Mouse (Mus musculus): Measurements from ENCODE around the gene Tbl1xr1. TPM values are rescaled to one million over a fixed set of nuclear protein-coding genes. Genes with fewer than 3 reads are reported as not detected.

Tbl1xr1 gene
- polyA plus RNA-seq, 1 experiment from 2014 or later, result 10.5 TPM

DNA sequence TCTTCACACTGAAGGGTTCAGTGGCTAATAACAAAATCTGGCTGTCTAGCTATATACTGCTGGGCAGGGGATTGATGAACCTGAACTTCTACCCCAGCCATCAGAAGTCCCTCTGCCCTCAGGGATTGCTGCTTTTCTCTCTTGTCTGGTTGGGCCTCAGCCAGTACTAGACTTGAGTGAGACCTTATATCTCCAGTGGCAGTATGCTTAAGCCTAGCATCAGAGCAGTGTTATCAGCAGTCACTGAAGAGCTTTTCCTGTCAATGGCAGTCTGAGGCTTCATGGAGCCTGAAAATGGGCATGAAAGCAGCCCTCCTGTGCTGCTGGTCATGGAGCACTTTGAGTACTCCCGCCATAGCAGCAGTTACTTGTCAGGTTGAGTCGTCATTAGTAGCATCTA lies 46.7 kb downstream of the Tbl1xr1 start:
- Histone ChIP-seq H3K27ac (replicated peaks) (peak overlapping the region; percentile 21), H3K9me3 (no peaks in the 10 kb centered on the region), H3K4me1 (peaks cover 52% of the 10 kb centered on the region), H3K4me2 (no peak overlapping the region), H3K4me3 (no peak overlapping the region), H3K27me3 (replicated peaks) (no peaks in the 10 kb centered on the region), H3K9ac (no peak overlapping the region), H3K36me3 (0 out of 2 replicates have a peak, but pooled peaks cover 6% of the 10 kb centered on the region)
- ATAC-seq (ENCODE audit: extremely low read depth, insufficient number of reproducible peaks, low FRiP score, low TSS enrichment), result no peak
- 41% methylated on average over 2 of the region's 2 CpGs for WGBS

GRCm38 (mm10) chr3:22126251-22126826 lies 49.9 kb downstream of the Tbl1xr1 start:
- no peaks in the 10 kb centered on the region for H3K9me3 ChIP-seq
- no peaks in the 10 kb centered on the region for H3K27me3 ChIP-seq (replicated peaks)
- ATAC-seq (ENCODE audit: extremely low read depth, insufficient number of reproducible peaks, low FRiP score, low TSS enrichment), result no peak
- no peak overlapping the region for H3K9ac ChIP-seq
- no peak overlapping the region for H3K4me3 ChIP-seq
- WGBS, result 87% methylated on average over 5 of the region's 5 CpGs
- H3K36me3 ChIP-seq, result peaks cover 11% of the 10 kb centered on the region; the same call in 1 of the 2 replicates
- peaks cover 54% of the 10 kb centered on the region for H3K4me1 ChIP-seq
- H3K4me2 ChIP-seq, result no peak overlapping the region
- no peak overlapping the region for H3K27ac ChIP-seq (replicated peaks)

- peaks cover 11% of the 10 kb centered on the region; the same call in 1 of the 2 replicates for H3K36me3 ChIP-seq
- peaks cover 22% of the 10 kb centered on the region for H3K4me1 ChIP-seq
- no peak overlapping the region for H3K9ac ChIP-seq
- no peaks in the 10 kb centered on the region for H3K9me3 ChIP-seq
- no peak overlapping the region for H3K4me2 ChIP-seq
- no peak overlapping the region for H3K27ac ChIP-seq (replicated peaks)
- ATAC-seq (ENCODE audit: extremely low read depth, insufficient number of reproducible peaks, low FRiP score, low TSS enrichment), result no peak
- no peak overlapping the region for H3K4me3 ChIP-seq
- 79% methylated on average over 2 of the region's 2 CpGs for WGBS
- H3K27me3 ChIP-seq (replicated peaks), result no peaks in the 10 kb centered on the region
These were observed 54.8 kb downstream of the Tbl1xr1 start for GRCm38 (mm10) chr3:22131277-22131676.

DNA sequence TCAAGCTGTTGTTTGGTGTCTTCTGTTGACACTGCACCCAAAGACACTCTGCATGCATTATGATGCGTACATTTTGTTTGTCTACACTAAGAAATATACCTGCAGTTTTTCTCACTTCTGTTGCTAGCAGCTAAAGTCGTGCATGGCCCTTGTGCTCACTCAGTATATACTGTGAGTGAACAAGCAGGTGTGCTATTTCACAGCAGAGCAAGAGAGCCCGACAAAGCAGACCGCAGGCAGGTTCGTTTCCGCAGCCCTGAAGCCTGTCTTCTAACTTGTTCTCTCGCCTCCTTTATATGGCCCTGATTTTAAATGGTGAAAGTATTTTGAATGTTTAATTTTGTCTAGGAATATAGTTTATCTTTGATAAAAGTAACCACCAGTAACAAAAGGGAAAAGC lies 57.2 kb downstream of the Tbl1xr1 start:
- Histone ChIP-seq H3K27ac (replicated peaks) (no peak overlapping the region), H3K9me3 (no peaks in the 10 kb centered on the region), H3K27me3 (replicated peaks) (no peaks in the 10 kb centered on the region), H3K4me2 (no peak overlapping the region), H3K4me1 (peaks cover 29% of the 10 kb centered on the region), H3K36me3 (0 out of 2 replicates have a peak, but pooled peaks cover under 1% of the 10 kb centered on the region), H3K4me3 (no peak overlapping the region), H3K9ac (no peak overlapping the region)
- WGBS, result 85% methylated on average over 7 of the region's 7 CpGs
- no peak for ATAC-seq (ENCODE audit: extremely low read depth, insufficient number of reproducible peaks, low FRiP score, low TSS enrichment)

DNA sequence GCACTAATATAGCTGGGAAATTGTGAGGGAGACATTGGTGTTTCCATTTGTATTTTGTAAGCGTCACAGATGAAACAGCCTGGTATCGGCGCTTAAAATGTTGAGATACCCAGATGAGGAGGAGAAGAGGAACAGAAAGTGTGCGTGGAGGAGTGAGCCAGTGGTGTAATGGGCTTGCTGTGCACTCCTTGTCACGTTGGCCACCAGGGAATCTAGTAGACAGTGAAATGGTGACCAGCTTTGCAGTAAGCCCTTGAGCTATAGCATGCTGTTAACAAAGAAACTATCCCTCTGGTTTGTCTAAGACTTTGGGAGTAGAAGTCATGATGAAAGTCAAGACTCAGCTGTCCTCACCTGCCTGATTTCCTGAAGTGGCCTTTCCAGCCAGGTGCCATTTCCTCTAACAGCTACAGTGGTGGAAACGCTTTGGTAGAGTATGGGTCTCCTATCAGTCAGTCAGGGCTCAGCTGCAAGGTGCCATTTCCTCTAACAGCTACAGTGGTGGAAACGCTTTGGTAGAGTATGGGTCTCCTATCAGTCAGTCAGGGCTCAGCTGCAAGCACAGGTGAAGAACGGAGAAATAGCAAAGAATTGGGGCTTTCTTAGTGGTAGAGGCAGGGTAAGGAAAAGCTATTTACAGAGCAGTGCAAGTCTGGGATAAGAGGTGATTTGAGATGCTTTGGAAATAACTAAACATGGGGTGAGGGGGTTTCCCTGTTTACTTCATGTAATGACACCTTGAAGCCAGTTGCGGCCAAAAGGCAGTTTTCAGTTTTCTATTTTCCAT lies 61.5 kb downstream of the Tbl1xr1 start:
- Histone ChIP-seq H3K9me3 (no peaks in the 10 kb centered on the region), H3K4me1 (peaks cover 28% of the 10 kb centered on the region), H3K27ac (replicated peaks) (no peak overlapping the region), H3K27me3 (replicated peaks) (no peaks in the 10 kb centered on the region), H3K4me3 (no peak overlapping the region), H3K4me2 (no peak overlapping the region), H3K9ac (no peak overlapping the region), H3K36me3 (no peaks in the 10 kb centered on the region)
- WGBS, result 76% methylated on average over 9 of the region's 9 CpGs
- ATAC-seq (ENCODE audit: extremely low read depth, insufficient number of reproducible peaks, low FRiP score, low TSS enrichment), result no peak

DNA sequence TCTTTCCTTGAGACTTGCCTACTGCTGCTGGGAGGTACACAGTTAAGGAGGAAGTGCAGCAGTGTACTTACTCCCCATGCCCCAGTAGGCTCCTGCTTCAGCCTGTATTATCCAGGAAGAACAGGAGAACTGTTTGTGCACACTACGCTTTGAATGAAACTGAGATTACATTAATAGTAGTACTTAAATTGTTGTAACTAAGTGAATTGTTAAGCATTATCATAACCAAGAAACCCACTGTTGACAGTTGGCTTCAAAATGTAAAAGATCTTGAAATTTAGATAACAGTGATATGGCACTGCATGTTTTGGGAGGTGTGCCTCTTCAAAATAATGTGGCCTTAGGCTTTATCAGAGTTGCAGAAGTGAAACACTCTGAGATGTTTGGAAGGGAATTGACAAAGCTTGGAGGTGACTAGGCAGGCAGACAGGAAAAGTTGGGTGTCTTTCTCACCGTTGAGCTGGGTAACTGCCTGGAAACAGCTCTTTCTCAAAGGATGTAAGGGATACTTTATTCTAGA lies 62.2 kb downstream of the Tbl1xr1 start:
- Histone ChIP-seq H3K4me2 (no peak overlapping the region), H3K9me3 (no peaks in the 10 kb centered on the region), H3K36me3 (no peaks in the 10 kb centered on the region), H3K4me3 (no peak overlapping the region), H3K4me1 (peaks cover 33% of the 10 kb centered on the region), H3K27me3 (replicated peaks) (no peaks in the 10 kb centered on the region), H3K9ac (no peak overlapping the region), H3K27ac (replicated peaks) (no peak overlapping the region)
- WGBS, result 64% methylated on average over 2 of the region's 2 CpGs
- no peak for ATAC-seq (ENCODE audit: extremely low read depth, insufficient number of reproducible peaks, low FRiP score, low TSS enrichment)

DNA sequence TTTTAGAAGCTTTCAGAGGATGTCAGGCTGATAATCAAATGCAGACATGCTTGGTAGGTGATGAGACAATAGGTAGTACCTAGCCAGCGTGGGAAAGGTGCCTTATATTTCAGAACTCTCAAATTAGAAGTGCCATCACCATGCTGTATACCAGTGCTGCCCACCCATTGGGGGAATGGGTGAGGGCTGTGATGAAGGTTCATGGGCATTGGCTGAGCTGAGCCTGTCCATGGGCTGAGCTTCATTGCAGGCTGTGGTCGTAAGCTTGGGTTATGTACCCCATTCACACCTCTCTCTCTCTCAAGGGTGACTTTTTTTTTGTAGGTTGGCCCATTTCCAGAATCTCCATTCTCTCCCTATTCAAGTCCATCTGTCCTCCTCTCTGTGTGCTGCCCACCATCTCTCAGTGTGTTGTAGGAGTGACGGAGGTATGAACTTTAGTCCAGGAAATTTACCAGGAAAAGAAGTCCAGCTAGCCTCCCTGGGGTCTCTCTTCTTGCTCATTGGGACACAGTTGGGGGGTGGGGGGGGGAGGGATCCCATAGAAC lies 63.7 kb downstream of the Tbl1xr1 start:
- Histone ChIP-seq H3K4me3 (no peak overlapping the region), H3K9me3 (no peaks in the 10 kb centered on the region), H3K36me3 (no peaks in the 10 kb centered on the region), H3K4me1 (peaks cover 43% of the 10 kb centered on the region), H3K4me2 (no peak overlapping the region), H3K27ac (replicated peaks) (no peak overlapping the region), H3K27me3 (replicated peaks) (no peaks in the 10 kb centered on the region), H3K9ac (no peak overlapping the region)
- WGBS, result 78% methylated on average over 3 of the region's 3 CpGs
- ATAC-seq (ENCODE audit: extremely low read depth, insufficient number of reproducible peaks, low FRiP score, low TSS enrichment), result no peak

DNA sequence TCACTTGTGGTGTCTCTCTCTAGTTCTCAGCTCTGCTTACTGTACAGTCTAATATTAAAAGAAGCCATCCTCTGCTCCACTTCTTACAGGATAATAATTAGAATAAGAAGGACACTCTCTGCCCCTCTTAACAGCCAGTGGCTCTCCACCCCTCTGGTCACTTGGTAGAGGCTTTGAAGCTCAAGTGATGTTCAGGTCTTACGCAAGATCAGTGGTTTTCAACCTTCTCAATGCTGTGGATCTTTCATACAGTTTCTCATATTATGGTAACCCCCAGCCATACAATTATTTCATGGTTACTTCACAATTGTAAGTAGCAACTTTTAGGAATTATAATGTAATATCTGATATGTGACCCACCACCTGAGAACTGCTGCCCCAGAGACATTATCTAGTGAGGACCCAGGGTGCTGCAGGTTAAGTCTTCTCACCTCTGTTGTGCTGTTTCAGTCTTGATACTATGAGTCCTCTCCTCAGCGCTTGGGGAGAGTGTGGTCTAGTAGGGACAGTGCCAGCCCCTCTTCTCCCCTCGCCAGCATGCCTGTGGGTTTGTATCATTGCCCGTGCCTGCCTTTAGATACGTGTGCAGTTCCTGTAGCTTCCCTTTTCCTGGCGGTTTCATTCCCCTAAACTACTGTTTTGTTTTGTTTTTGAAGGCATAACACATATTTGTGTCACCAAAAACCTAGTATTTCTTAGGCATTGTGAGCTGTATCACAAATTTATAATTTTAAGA lies 65.7 kb downstream of the Tbl1xr1 start:
- Histone ChIP-seq H3K9ac (no peak overlapping the region), H3K27ac (replicated peaks) (no peak overlapping the region), H3K9me3 (no peaks in the 10 kb centered on the region), H3K36me3 (no peaks in the 10 kb centered on the region), H3K4me2 (no peak overlapping the region), H3K27me3 (replicated peaks) (no peaks in the 10 kb centered on the region), H3K4me1 (peaks cover 43% of the 10 kb centered on the region), H3K4me3 (no peak overlapping the region)
- no peak for ATAC-seq (ENCODE audit: extremely low read depth, insufficient number of reproducible peaks, low FRiP score, low TSS enrichment)
- WGBS, result 77% methylated on average over 6 of the region's 6 CpGs

DNA sequence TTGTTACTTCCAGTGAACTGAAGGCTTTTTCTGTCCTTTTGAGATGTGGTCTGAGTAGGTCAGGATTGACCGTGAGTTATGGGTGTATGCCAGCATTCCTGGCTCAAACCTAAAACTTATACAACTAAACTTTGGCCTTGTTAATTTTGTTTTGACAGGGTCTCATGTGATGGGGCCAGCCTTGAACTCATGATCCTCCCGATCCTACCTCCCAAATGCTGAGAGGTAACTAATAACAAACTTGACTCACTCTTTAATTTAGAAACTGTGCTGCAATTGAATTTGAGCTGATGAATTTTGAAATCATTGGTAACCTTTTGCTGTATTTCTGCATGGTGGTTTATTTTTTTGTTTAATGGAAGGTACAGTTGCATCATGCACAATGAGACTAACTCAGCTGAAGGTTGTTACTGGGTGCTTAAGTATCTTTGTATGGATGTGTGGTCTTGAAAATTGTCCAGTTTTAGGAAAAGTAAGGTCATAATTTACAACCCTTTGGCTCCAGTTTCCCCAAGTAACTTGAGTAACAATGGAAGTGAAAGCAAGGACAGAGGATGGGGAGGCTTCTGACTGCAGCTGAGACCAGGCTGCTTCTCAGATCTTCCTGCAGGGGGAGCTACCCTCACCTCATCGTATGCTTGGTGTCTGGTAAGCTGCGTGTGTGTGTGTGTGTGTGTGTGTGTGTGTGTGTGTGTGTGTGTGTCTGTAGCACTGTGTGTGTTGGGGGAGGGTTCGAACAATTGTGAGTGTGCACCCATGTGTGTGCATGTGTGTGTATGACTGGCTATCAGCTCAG lies 66.6 kb downstream of the Tbl1xr1 start:
- Histone ChIP-seq H3K36me3 (no peaks in the 10 kb centered on the region), H3K9me3 (no peaks in the 10 kb centered on the region), H3K4me2 (no peak overlapping the region), H3K4me1 (peaks cover 39% of the 10 kb centered on the region), H3K9ac (no peak overlapping the region), H3K4me3 (no peak overlapping the region), H3K27me3 (replicated peaks) (no peaks in the 10 kb centered on the region), H3K27ac (replicated peaks) (no peak overlapping the region)
- ATAC-seq (ENCODE audit: extremely low read depth, insufficient number of reproducible peaks, low FRiP score, low TSS enrichment), result no peak
- WGBS, result 82% methylated on average over 5 of the region's 5 CpGs

GRCm38 (mm10) chr3:22144255-22144654 lies 67.8 kb downstream of the Tbl1xr1 start:
- Histone ChIP-seq H3K4me3 (no peak overlapping the region), H3K9ac (no peak overlapping the region), H3K27ac (replicated peaks) (no peak overlapping the region), H3K4me1 (peaks cover 35% of the 10 kb centered on the region), H3K9me3 (no peaks in the 10 kb centered on the region), H3K27me3 (replicated peaks) (no peaks in the 10 kb centered on the region), H3K36me3 (no peaks in the 10 kb centered on the region; the same call in 1 of the 2 replicates), H3K4me2 (no peak overlapping the region)
- no peak for ATAC-seq (ENCODE audit: extremely low read depth, insufficient number of reproducible peaks, low FRiP score, low TSS enrichment)
- 84% methylated on average over 2 of the region's 2 CpGs for WGBS

All from heart, embryonic 13.5 days (tissue).